Mouse (Mus musculus) central nervous system, embryonic 11.5 days (tissue): ENCODE results near the gene Nlrp4a. TPM values are rescaled to one million over a fixed set of nuclear protein-coding genes. Genes with fewer than 3 reads are reported as not detected.

ENCODE experiments used
- polyA plus RNA-seq: library from polyadenylated mRNA; depleted of rRNA; stranded (reverse); fragments of >200 nt; gene quantifications from 2 replicates; pipeline ENCODE4 v1.2.3, GENCODE M21; 2012; rRNA removed

Gene Nlrp4a
- 0.01 and 0.02 TPM in 2 replicates for polyA plus RNA-seq

GRCm38 (mm10) chr7:26434813-26435212, at the start of gene Nlrp4a:
Gene Nlrp4a, plus strand, starts transcription at chr7:26435113.

GRCm38 (mm10) chr7:26403600-26403999, 31.3 kb upstream of the Nlrp4a start, which contains the start of gene Nlrp9c:
Gene Nlrp9c, minus strand, starts transcription at chr7:26403700.

Other genes starting within 250 kb of the Nlrp4a start
- gene Vmn1r184, start 174.8 kb upstream of the Nlrp4a start, polyA plus RNA-seq = not detected in 2 replicates
- not detected in 2 replicates for gene Cyp2a4, start 127.9 kb upstream of the Nlrp4a start, polyA plus RNA-seq
- gene Nlrp9c, start 31.4 kb upstream of the Nlrp4a start, polyA plus RNA-seq = not detected in 2 replicates
- not detected in 2 replicates for gene Nlrp9a, start 99.9 kb downstream of the Nlrp4a start, polyA plus RNA-seq
- not detected in 2 replicates for gene Vmn1r185, start 183.4 kb downstream of the Nlrp4a start, polyA plus RNA-seq